Mouse (Mus musculus) thymus, adult 2 months (tissue): ENCODE measurements around the gene 8030411F24Rik. TPM values are rescaled to one million over a fixed set of nuclear protein-coding genes. Genes with fewer than 3 reads are reported as not detected.
"Not testable (repeated sequence)": the region's sequence is repeated elsewhere in the genome, so short reads cannot be mapped to it uniquely, and the experiment has no call there.

Source experiments
- DNase-seq: peaks from one replicate; pipeline ENCODE4 v3.0.0; 2021
- H3K27ac ChIP-seq: fragments of 200-500 bp; 2 replicates; pipeline ENCODE4 v1.5.1; 2012; ENCODE audit warnings: low read length, control low read depth; ENCODE audit not compliant: control insufficient read depth, insufficient read depth
- H3K27me3 ChIP-seq: fragments of 200-500 bp; 2 replicates; pipeline ENCODE4 v1.6.1; 2012; ENCODE audit warnings: mild to moderate bottlenecking, low read length, moderate library complexity, mixed read lengths; ENCODE audit not compliant: control insufficient read depth, insufficient read depth
- H3K36me3 ChIP-seq: fragments of 200-500 bp; 2 replicates; pipeline ENCODE4 v1.6.1; 2012; ENCODE audit warnings: mild to moderate bottlenecking, low read length, moderate library complexity; ENCODE audit not compliant: control insufficient read depth, insufficient read depth
- H3K4me1 ChIP-seq: fragments of 200-500 bp; replicated peaks from 2 replicates; pipeline ENCODE4 v1.6.1; 2012; ENCODE audit warnings: low read length; ENCODE audit not compliant: control insufficient read depth, insufficient read depth
- H3K4me3 ChIP-seq: fragments of 200-500 bp; 2 replicates; pipeline ENCODE4 v1.5.1; 2012; ENCODE audit warnings: mild to moderate bottlenecking, low read length, control low read depth, moderate library complexity; ENCODE audit not compliant: control insufficient read depth, insufficient read depth
- CTCF ChIP-seq: fragments of 200-500 bp; IDR thresholded peaks from 2 replicates; pipeline ENCODE4 v1.5.1; 2012; ENCODE audit warnings: mild to moderate bottlenecking, control low read depth, low read length, moderate library complexity, borderline replicate concordance; ENCODE audit not compliant: control insufficient read depth, poor library complexity, insufficient read depth; ENCODE audit errors: extremely low read depth
- POLR2A ChIP-seq: fragments of 200-500 bp; IDR thresholded peaks from 2 replicates; pipeline ENCODE4 v1.6.1; 2012; ENCODE audit warnings: mild to moderate bottlenecking, low read length, control low read depth, moderate library complexity; ENCODE audit not compliant: control insufficient read depth, poor library complexity, insufficient read depth; ENCODE audit errors: extremely low read depth
- WGBS: fragments of 180-500 bp; shearing (Covaris S2); methylation state at CpG from one replicate; pipeline ENCODE4 v1.1.7; 2018; 5-methylcytosine and 5-hydroxymethylcytosine counted together
- polyA plus RNA-seq: library from polyadenylated mRNA; depleted of rRNA; stranded (reverse); fragments of >200 nt; gene quantifications from 2 replicates; pipeline ENCODE4 v1.2.3, GENCODE M21; 2012

The 8030411F24Rik gene
- polyA plus RNA-seq, 1 experiment, result not detected

DNA sequence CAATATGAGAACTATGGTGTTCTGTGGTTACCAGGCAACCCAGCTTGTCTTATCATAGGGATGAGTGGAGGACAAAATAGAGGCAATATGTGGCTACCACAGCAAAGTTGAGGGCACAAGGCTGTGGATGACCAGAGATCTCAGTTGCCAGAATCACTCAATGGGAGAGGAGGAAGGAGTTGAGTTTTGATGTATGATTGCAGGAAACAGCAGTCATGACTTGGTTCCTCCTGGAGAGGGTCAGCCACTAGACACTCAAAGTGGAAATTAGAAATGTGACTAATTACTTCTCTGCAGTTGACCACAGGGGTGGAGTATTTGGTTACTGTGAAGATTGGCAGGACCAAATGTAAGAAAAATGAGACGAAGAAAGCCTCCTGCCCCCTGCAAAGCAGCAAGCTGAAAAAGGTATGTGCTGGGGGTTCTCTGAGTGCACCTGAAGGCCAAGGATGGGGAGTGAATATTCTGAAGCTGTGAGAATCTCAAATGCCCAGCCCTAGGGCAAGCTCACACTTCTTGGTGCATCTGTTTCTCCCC lies 27.4 kb upstream of the 8030411F24Rik start:
- no peak for DNase-seq
- Histone ChIP-seq H3K27ac (no peak overlapping the region), H3K27me3 (no peaks in the 10 kb centered on the region), H3K4me3 (no peak overlapping the region), H3K36me3 (no peaks in the 10 kb centered on the region), H3K4me1 (no peaks in the 10 kb centered on the region)
- TF ChIP-seq POLR2A, result no peak
- no peak for TF ChIP-seq CTCF
- 19% methylated on average over 1 of the region's 1 CpGs for WGBS

DNA sequence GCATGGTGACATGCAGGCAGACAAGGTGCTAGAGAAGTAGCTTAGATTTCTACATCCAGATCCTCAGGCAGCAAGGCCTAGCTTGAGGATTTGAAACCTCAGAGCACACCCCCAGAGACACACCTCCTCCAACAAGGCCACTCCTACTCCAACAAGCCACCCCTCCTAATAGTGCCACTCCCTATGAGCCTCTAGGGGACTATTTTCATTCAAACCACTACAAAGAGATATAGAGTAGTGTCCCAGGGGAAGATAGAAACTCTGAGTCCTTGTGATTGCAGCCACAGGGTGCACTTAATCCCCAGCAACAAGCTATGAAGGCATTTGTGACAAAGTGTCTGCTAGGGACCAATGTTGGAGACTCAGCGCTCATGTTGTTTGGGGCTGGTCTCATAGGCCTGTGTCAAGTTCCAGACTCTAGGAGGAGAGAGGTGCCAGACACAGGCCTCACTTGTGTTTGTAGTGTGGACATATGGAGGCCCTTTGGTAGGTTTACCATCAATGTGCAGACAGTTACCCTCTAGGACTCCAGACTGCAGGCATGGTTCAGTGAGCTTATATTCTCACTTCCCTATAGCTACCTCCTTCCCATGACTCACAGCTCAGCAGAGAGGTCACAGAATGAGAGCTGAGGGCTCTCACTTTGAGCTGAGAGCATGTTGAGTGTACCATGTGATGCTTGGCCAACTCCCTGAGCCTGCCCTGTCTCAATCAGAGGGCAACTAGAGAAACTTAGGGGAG lies 18.0 kb upstream of the 8030411F24Rik start:
- TF ChIP-seq POLR2A, result no peak
- no peak for TF ChIP-seq CTCF
- Histone ChIP-seq H3K27ac (no peak overlapping the region), H3K36me3 (no peaks in the 10 kb centered on the region), H3K27me3 (no peaks in the 10 kb centered on the region), H3K4me3 (no peak overlapping the region), H3K4me1 (no peaks in the 10 kb centered on the region)
- DNase-seq, result no peak
- WGBS, result 97% methylated on average over 1 of the region's 1 CpGs

DNA sequence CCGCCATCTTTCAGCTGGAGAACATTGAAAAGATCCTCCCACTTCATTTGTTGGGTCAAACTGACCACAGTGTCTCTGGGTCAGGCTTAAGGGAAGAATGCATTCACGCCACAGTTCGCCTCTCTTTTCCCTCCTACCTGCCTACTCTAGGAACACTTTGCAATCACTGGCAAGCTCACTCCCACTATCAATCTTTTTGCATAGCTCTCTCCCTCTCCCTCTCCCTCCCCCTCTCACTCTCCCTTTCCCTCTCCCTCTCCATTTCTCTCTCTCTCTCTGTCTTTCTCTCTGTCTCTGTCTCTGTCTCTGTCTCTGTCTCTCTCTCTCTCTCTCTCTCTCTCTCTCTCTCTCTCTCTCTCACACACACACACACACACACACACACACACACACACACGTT lies 10.4 kb upstream of the 8030411F24Rik start, which contains the start of gene Cst11:
Cst11 (minus strand) TSS at position 101 of the 400 bp plus-strand sequence.
- not testable (repeated sequence) for H3K4me1 ChIP-seq, H3K27me3 ChIP-seq, H3K27ac ChIP-seq, H3K4me3 ChIP-seq, H3K36me3 ChIP-seq, DNase-seq
- 88% methylated on average over 4 of the region's 4 CpGs for WGBS

DNA sequence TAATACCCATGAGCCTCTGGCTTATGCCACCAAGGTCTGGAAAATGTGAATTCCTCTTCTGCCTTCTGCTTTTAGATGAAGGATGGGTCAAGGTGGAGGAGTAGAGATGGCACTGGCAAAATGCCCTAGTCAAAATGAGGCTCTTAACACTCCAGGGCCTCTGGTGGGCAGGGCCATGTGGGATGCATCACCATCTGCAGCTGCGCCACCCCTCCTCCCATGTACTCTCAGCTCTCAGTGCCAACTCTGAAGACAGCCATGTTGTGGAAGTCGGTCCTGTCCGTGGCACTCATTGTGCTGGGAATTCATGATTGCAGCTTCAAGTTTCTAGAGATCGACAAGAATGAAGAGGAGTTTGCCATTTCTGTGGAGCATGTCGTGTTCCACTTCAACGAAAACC lies 7.3 kb downstream of the 8030411F24Rik start, which contains the start of gene Cst12:
Cst12 (plus strand) TSS at position 220 of the 400 bp plus-strand sequence.
- Histone ChIP-seq H3K27ac (no peak within 1 kb of the TSS), H3K27me3 (no peaks in the 10 kb centered on the region), H3K36me3 (no peaks in the 10 kb centered on the region), H3K4me3 (no peak within 1 kb of the TSS), H3K4me1 (no peaks in the 10 kb centered on the region)
- 93% methylated on average over 6 of the region's 6 CpGs for WGBS
- TF ChIP-seq POLR2A (no peak), CTCF (no peak)
- no peak for DNase-seq

DNA sequence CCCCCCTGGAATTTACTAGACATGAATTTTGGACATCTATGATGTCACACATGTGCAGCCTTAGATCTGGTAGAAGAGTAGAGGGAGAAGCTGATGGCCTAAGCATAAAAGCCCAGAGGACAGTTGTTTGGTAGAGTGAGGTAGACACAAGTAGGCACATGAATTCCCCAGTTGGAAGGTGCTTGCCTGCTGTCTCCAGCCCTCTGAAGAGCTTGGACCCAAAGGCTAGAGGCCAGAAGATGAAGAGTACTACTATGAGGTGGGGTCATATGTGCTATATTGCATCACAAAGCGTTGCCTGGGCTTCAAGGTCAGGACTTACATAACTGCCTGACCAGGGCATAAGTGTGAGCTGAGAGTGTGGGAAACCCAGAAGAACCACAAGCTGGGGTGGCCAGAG lies 16.7 kb downstream of the 8030411F24Rik start, which contains the start of gene Cst8:
Cst8 (plus strand) TSS at position 301 of the 400 bp plus-strand sequence.
- Histone ChIP-seq H3K36me3 (no peaks in the 10 kb centered on the region), H3K4me1 (no peaks in the 10 kb centered on the region), H3K27ac (no peak within 1 kb of the TSS), H3K4me3 (no peak within 1 kb of the TSS), H3K27me3 (no peaks in the 10 kb centered on the region)
- 92% methylated on average over 1 of the region's 1 CpGs for WGBS
- DNase-seq, result no peak
- TF ChIP-seq POLR2A (no peak), CTCF (no peak)

DNA sequence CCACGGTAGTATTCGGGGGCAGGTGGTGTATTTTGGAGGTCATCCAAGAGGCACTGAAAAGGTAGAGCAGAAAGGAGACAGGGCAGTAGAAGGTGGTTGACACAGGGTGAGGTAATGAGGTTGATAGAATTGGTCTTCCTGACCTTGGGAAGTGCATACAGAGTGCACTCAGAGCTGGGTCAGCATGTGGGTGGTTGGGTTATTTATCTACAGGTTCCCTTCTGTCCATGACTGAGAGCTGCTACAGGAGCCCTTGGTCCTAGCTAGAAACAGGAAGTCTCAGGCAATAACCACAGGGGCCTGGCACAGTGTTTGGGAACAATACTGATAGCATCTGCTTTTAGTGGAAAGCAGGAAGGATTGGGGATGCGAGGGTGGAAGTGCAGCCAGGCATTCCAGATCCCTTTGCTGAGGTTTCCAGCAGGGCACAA lies 19.7 kb downstream of the 8030411F24Rik start:
- TF ChIP-seq CTCF (no peak), POLR2A (no peak)
- no peak overlapping the region for H3K4me3 ChIP-seq
- H3K27me3 ChIP-seq, result no peaks in the 10 kb centered on the region
- 12% methylated on average over 3 of the region's 3 CpGs for WGBS
- no peaks in the 10 kb centered on the region for H3K4me1 ChIP-seq
- H3K27ac ChIP-seq, result no peak overlapping the region
- no peaks in the 10 kb centered on the region for H3K36me3 ChIP-seq
- DNase-seq, result no peak

DNA sequence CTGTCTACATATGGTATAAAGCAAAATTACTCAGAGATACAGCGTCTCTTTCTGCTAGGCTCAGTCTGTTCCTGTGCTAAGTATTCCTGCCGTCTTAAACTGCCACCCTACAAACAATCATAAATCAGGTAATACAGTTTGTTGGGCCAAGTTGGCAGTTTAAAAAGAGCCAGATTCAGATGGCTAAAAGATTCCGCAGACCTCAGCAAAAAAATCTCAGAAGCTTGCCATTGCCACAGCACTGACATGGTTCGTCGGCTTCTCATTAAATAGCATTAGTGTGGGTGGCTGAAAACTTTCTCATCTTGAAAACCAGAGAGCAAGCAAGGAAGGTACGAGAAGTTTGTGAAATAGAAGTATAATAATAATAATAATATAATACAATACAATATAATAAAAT lies 24.9 kb downstream of the 8030411F24Rik start:
- Histone ChIP-seq H3K4me3 (no peak overlapping the region), H3K36me3 (no peaks in the 10 kb centered on the region), H3K4me1 (no peaks in the 10 kb centered on the region), H3K27me3 (no peaks in the 10 kb centered on the region), H3K27ac (no peak overlapping the region)
- 81% methylated on average over 6 of the region's 6 CpGs for WGBS
- TF ChIP-seq CTCF (no peak), POLR2A (no peak)
- no peak for DNase-seq
